Mouse (Mus musculus) thymus, adult 18-20 months (tissue): ENCODE data around the gene Rasgef1a.

Experiments used
- DNase-seq, 2 experiments: peaks; one replicate each; pipeline ENCODE4 v3.0.0; 2022; ENCODE audit warnings: mixed read lengths in 2 of 2

Rasgef1a gene

DNA sequence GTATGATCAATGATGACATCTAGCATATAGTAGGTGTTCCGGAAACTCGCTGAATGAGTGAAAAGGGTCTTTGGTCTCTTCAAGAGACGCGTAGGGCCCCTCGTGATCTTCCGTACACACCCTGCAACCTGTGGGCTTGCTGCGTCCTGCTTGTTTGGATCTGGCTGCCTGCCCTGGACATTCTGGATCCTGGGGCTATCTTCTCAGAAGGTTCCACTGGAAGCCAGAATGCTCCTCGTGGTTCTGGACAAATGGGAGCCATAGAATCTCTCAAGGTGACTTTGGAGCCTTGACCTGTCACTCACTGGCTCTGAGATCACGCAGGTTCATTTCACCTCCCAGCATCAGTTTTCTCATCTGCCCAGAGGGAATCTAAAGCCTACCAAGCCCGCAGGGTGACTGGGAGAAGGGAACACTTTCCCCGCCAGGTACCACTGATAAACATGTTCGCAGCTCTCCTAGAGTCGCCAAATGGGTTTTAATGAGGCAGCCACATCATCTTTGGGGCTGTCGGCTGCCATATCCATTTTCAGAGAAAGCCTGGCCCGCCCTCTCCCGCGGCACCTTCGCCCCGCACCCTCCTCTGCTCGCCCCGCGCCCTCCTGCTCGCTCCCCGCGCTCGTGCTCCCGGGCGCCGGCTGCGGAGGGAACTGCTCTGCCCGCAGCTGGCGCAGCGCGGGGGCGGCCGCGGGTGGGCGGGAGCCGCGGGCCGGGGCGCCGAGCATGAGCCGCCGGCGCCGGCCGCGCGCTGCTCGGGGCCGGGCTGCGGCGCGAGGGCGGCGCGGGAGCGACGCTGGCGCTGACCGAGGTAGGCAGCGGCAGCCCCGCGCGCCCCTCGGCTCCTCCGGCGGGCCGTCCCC is at the start of gene Rasgef1a:
TSS of gene Rasgef1a (plus strand) at position 683 of the 860 bp plus-strand sequence.
- no peak for DNase-seq

DNA sequence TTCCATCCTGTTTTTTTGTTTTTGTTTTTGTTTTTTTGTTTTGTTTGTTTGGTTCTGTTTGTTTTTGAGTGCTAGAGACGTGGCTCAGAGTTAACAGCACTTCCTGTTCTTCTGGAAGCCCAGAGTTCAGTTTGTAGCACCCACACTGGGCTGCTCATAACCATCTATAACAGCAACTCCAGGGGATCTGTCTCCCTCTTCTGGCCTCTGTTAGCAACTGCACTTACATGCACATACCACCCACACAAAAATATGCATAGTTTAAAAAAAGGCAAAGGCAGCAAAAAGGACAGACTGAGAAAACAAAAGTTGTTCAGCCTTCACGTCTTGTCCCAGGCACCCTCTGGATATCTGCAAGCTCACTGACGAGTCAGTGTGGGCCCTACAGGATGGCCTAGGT is 48.0 kb upstream of the Rasgef1a start:
- no peak for DNase-seq

DNA sequence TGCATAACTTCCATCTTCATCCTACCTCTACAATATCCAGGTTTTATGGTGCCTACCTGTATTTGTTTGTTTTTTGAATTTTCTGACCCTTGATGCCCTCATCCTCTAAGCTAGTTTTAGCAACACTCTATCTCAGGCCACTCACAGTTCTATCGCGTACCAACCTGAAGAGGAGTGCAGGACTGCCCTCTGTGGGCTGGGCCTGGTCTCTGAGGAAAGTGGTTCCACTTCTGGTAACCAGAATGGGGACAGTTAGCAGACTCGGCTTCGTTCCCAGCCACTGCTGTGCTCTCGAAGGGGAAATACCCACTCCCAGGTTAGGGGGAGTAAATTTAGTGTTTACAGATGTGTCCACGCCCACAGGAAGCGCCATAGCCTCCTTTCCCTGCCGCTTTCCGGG is 44.5 kb upstream of the Rasgef1a start:
- no peak for DNase-seq

DNA sequence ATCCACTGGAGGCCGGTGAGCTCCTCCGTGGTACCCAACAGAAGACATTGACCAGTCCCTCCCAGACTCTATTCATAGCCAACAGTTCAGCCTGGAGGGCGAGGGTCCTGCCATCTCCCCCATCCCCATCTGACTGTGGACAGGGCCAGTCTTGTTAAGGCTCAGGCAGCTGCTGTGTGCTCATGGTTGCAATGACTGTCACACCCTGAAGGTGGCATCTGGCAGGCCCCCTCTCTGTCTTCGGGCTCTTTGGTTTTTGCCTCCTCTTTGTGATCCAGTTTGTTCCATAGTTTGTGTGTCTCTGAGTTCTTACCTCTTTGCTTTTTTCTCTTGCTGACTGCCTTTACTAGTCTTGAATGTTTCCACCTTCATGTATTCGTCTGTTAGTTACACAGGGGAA is 24.1 kb upstream of the Rasgef1a start:
- no peak for DNase-seq

DNA sequence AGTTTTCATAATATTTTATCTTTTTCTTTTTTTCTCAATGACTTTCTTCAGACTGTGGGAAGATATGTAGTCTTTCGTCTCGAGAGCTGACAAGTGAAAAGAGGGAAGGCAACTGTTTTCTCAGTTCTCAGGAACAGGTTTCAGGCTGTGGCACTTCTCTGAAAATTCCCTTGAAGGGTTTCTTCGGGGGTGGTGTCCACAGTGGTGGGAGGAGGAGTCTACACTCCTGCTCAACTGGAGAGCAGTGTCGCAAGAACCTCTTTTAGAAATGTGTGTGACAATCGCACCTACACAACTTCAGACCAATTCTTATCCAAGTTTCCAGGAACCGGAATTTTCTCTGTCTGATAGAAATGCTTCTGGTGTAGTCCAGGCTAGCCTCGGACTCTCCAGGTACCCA is 22.0 kb upstream of the Rasgef1a start:
- DNase-seq: no peak

DNA sequence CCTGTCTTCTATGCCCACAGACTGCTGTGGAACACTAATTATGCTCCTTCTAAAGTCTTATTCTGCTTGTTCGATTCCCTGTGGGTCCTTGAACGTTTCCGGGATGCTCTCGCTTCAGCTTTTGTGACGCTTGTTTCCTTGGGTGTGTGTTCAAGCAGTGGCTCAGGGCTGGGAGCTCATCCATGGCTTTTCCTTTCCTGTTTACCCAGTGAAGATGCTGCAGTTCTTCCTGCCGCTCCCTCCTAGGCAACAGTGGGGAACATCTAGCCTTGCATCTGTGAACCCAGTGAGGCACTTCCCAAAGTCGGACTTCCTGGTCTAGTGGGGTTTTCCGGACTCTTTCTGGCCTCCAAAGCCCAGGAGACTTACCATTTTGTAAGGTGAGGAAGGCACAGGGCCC is 20.6 kb upstream of the Rasgef1a start:
- DNase-seq: no peak

DNA sequence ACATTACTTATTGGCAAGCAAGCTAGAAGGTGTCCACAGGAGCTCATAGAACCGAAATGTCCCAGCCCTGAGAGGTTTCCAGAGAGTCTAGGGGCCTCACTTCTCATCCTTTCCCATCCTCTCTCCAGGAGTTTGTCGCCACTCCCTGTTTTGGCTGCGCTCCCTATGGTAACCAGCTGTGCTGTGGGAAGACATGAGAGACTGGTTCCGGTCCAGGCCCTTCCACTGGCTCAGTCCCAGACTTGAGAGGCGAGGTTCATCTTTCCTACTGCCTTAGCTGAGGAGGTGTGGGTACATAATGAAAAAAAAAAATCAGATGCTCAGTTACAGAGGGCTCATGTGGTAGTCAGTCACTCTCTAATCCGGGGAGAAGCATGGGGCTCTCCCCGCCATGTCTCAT is 19.9 kb upstream of the Rasgef1a start:
- DNase-seq: no peak

DNA sequence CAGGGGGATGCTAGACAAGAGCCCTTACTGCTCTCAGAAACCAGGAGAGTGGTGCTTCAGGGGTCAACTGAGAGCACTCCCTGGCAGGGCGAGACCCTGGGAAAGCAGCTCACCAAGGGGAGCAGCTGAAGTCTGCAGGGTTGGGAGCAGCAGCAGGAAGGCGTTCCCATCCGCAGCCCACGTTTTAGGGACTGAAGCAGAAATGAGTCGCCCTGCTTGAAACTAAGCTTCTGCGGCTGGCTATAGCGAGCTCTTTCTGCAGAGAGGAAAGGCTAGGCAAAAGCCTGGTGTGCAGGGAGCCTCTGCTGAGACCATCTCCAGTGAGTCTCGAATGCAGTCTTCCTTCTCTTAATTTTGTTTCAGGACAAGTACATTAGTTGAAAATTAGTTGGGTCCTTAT is 19.3 kb upstream of the Rasgef1a start:
- no peak for DNase-seq

DNA sequence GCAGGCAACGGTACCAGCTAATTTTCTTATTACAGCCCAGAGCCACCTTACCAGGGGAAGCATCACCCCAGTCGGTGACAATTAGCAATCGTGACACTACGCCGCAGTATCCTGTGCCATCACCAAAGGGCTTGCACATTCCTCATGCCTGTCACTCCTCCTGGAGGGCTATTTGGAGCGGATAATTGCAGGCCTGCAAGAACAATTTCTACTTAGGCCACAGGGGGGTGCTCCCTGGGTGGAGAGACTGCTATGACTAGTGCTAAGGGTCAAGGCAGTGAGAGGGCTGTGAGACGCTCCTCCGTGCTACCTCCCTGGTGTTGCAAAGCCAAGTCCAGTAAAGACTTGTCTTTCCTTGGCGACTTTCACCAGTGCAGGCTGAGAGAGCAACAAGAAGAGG is 16.1 kb upstream of the Rasgef1a start:
- DNase-seq: no peak

DNA sequence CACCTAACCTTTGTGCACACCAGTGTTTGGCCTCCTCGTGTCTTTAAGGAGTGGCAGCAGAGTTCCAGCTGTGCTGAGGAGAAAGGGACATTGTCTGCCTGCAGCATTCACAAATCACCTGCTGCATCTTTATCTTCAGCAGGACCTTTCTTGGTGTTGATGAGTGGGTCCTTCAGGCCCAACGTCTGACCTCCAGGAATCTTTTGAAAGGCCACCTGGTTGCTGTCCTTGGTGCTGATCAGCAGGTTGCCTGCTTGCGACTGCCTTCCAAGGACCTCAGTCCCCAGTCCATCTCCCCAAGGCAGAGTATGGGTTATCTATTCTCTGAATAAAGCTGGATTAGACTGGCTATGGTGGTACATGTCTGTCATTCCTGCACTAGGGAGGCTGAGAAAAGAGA is 10.0 kb upstream of the Rasgef1a start:
- no peak for DNase-seq

DNA sequence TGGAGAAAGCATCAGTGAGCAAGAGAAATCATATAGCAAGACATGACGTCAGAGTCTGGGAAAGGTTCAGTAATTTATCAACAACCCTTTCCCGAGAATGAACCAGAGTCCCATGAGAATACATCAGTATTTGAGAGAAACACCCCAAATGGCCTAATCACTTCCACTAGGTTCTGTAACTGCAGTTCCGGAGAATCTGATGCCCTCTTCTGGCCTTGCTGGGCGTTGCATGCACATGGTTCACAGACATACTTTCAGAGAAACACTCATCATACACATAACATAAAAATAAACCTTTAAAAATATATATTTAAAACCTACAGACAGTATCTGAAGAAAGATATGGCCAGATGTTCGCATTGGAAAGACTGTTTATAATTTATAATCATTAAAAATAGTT is 3.9 kb upstream of the Rasgef1a start:
- DNase-seq: no peak

DNA sequence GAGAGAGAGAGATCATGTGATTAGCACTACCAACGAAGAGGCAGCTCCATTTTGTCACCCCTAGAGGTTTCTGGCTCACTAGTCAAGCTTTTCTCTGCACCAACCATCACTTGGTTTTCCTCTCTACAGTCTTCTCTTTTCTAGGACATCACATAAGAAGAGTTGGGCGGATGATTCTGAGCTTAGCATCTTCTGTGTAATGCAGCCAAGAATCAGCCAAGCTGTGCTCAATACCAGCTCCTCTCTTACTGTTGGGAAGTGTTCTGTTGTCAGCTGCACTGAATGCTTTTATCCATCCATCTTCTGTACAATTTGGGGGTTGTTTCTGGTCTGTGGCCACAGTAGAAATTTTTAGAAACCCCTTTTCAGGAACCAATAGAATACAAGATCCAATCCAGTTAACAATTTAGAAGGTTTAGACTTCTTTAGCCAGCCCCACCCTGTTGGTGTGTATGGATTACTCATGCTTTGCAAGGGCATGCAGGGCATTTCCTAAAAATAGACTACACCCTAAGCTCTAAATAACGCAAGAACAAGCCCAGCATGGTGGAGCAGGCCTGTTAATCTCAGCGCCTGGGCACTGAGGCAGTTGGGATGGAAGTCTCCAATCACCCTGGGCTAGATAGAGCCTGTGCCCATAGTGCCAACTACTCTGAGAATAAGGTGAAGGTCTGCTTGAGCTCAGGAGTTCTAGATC is 3.2 kb upstream of the Rasgef1a start:
- no peak for DNase-seq

DNA sequence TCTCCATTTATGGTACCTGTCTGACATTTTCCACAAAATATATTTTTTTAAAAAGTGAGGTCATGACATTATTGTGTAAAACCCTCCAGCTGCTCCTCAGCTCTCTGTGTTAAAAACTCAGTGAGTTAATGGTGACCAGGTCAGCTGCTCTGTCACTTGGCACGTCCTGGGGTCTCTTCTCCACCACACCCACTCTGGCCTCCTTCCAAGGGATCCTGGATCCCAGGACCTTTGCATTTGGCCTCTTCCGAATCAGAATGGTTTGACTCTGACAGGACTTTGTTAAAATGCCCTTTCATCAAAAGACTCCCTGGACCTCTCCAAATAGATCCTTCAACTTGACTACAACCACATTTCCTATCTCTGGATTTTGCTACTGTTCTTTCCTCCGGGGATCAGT is 982 bp upstream of the Rasgef1a start:
- DNase-seq: no peak

DNA sequence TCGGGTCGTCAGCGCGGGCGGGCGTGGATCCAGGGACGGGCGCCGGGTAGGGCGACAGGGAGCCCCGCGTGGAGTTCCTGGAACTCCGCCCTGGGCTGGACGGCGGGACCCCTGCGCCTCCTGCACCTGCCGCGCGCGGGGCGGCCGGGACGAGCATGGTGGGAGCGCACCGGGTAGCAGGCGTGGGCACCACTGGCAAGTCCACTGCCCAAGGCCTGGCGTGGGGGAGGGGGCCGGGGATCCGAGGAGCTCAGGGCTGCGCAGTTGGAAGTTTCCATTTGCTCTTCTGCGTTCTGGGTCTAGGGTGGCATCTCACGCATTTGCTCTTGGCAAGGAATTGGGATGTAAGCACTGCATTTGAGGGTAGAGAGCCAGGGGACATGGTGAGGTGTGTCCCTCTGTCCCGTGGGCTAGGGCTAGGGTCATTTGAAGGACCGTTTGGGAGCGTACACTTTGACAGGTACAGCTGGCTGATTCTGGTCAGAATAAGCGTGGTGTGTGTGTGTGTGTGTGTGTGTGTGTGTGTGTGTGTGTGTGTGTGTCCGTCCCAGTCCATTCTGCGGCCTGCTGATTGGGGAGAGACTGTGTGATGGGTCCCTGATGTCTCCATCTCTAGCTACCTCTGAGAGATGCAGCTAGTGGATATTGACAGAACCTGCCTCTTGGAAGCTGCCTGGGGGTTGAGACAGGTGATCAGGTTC is 528 bp downstream of the Rasgef1a start:
- no peak for DNase-seq

DNA sequence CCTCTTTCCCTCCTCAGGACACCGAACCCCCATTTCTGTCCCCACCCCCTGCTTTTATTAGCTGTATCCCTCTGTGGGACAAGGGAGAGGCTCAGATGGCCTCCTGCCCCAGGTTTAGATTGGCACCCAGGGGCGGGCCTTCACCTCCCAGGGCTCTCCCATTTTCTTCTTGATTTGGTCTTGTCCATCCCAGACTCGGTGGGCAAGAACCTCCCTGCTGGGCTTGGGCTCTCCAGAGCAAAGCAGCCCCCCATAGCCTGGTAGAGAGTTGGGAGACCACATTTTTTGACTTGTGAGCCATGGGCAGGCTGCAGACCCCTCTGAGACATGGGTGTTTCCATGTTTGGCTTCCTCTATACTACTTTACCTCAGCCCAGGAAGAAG is 1.1 kb downstream of the Rasgef1a start:
- DNase-seq: no peak

DNA sequence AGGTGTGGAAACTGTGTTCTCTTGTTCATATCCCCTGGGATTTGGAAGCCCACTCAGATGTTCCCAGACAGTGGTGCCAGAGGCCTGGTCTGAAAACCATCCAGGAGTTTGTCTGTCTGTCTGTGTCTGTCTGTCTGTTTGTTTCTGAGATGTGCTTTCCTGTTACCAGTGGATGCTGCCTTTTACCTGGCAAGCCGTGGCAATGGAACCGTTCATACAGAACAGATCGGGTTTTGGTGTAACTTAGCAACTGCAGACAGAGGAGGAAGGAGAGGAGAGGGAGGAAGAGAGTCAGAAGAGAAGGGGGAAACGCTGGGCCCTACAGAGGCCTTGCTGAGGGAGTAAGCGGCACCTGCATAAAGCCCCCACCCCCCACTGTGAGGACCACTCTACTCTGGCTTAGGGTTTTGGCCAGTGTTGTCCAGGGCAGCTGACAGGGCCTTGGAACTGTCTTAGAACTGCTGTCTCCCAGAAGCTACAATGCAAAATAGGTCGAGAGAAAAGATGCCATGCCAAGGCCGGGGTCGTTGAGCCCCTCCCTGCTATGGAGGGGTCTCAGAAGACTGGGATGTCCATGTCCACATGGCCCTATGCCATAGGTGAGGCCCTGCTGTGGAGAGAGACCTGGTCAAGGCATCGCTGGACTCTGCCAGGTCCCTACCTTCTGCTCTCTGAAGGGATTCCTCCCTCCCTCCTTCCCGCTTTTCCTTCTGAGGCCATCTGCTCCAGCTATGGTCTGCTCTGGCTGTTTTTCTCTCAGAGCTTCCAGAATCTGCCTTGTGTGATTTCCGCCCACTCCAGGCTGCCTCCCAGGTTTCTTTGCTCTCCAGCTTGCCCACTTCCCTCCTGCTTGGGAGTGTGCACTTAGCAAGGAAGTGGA is 2.0 kb downstream of the Rasgef1a start:
- DNase-seq: no peak

DNA sequence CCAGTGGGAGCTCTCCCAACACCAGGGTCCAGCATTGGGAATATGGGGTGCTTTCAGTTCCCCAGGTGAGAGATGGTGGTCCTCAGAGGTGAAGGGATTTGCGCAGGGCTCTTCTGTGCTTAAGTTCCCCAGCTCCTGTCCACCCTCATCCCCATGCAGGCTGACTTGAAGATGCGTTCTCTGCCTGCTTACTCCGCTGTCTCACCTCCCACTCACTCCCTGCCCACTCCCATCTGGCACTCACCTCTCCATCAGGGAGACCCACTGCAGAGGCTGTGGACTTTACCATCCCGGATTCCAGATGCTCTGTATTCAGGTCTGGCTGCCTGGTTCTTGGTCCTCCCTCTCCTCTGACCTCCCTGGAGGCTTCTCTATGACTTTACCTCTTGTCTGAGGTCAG is 3.6 kb downstream of the Rasgef1a start:
- no peak for DNase-seq

DNA sequence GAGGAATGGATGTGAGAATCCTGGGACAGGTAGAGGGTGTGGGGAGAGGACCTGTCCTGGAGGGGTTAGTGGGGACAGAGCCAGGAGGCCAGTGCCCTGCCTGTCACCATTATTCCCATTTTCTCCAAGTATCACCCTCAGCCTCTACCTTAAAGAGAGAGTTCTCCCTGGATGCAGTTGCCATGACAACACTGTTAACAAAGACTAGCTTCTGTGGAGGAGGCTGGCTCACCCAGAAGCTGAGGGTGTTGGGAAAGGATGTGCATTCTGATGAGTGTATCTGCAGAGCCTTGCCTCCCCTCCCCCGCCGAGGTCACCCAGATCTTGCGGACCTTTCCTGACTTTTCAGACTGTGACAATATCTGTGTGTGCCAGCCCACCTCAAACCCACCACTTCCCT is 4.7 kb downstream of the Rasgef1a start:
- DNase-seq: no peak

DNA sequence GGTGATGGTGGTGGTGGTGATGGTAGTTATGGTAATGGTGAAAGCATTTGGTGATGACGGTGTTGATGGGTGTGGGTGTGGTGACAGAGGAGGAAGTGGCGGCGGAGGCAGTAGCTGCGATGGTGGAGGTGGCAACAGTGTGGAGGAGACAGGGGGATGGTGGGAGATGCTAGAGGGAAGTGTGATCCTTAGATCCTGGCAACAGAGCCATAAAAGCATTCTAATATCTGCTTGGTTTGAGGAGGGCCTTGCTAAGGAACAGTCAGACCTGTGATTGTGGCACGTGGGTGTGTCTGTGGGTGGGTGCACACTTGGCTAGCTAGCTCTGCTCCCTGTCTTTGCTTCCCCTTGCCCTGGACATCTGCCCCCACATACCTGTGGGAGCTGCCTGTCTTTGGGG is 7.4 kb downstream of the Rasgef1a start:
- DNase-seq: no peak

DNA sequence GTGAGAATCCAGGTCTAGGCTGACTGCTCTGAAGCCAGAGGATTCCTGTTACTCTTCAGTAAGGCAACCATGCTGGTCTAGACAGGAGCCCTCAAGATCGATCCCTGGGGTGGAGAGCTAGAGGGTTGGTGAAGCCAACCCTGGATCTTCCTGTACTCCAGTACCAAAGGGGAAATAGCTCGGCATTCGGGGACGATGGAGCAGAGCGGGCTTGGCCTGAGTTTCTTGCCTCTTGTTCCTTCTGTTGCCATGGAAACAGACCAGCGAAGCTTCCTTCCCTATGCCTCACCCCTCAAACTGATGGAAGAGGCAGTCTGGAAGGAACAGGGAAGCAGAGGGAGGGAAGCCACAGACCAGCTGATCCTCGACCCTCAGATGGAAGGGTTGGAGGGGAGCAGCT is 8.3 kb downstream of the Rasgef1a start:
- DNase-seq: no peak

DNA sequence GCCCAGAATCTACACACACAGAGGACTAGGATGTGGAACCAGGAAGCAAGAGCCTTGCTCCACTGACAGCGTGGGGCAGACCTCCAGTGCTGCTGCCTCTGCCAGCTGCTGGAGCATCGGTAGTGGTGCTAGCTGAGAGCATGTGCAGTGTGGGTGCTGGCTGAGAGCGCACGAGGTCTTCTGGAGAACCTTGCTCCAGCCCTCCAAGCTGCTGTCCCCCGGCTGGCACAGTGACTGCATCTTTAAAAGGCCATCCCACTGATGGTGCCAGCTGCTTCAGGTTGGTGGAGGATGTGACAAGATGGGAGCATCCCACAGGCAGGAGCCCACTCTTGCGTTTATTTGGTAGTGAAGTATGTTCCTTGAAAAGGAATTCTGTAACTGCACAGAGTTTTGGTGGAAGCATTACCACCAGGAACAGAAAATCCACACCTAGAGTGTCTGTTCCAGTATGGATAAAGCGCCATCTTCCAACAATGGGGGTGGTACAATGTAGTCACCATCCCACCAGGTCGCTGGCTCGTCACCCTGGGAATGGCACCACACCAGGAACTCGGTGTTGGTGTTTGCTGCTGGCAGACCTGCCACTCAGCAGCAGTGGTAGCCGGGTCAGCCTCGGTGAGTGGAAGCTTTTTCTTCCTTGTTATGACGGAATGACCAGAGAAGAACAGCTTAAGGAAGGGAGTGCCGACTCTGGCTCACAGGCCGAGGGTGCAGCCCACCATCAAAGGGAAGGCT is 11.8 kb downstream of the Rasgef1a start:
- no peak for DNase-seq

DNA sequence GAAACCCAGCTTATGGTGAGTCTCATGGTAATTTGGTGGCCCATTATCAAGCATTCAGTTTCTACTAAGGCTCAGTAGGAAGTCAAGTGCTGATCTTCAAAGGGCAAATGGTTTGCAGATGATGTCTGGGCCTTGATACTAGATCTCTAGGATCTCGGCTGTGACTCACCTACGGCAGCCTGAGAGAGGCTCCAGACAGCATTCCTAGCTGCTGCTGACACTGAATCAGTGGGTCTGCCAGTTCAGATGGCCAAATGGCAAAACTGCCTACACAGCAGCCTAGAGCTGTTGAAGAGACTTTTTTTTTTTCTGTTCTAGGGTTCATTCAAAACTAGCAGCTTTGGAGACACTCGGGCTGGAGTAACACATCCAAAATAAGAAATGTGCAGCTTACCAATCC is 15.8 kb downstream of the Rasgef1a start:
- DNase-seq: no peak
